Mouse (Mus musculus) CH12.LX (cell line): ENCODE data around the gene Rps23.
"Not testable (repeated sequence)": the region's sequence is repeated elsewhere in the genome, so short reads cannot be mapped to it uniquely, and the experiment has no call there.

Experiments used
- POLR2A ChIP-seq: IDR thresholded peaks from 2 replicates; pipeline ENCODE4 v1.6.1; 2011; ENCODE audit warnings: low read depth, mild to moderate bottlenecking, improper control_type of control experiment, low read length
- ZKSCAN1 ChIP-seq: IDR thresholded peaks from 2 replicates; pipeline ENCODE4 v1.6.1; 2012; ENCODE audit warnings: low read depth, inconsistent platforms, low read length, improper control_type of control experiment, borderline replicate concordance

GRCm38 (mm10) chr13:90923617-90924016 lies 859 bp downstream of the Rps23 start:
- not testable (repeated sequence) for TF ChIP-seq POLR2A, ZKSCAN1
